Mouse (Mus musculus) activated CD4-positive, CD25-positive, alpha-beta regulatory T cell, adult 4 months (primary cell): ENCODE data around the gene Gm44. TPM values are rescaled to one million over a fixed set of nuclear protein-coding genes. Genes with fewer than 3 reads are reported as not detected.
"Not testable (repeated sequence)": the region's sequence is repeated elsewhere in the genome, so short reads cannot be mapped to it uniquely, and the experiment has no call there.

Experiments
- ATAC-seq: one replicate; pipeline ENCODE4 v1.8.0; 2017
- polyA plus RNA-seq, 2 experiments: library from polyadenylated mRNA; unstranded; fragments of 100-300 nt; shearing (Covaris generic); gene quantifications; one replicate each; pipeline ENCODE4 v1.2.1; 2017

Gm44 gene
- not detected for polyA plus RNA-seq

DNA sequence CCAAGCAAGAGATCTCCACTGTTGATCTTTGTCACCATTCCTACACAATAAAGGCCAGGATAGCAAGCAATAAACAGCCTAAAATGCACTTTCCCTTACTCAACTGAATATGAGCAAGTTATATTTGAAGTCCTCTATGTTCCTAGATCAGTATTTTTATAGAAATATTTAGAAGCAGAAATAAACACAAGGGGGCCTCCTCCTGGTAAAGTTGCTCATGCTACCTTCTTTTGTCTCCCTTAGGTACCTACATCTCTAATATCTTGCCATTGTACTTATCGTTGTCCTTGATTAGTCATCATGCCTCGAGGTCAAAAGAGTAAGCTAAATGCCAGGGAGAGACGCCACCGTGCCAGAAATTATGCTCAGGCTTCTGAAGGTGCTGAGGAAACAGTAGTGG lies at the start of gene Gm44:
Gm44 (plus strand) TSS at position 301 of the 400 bp plus-strand sequence.
- ATAC-seq = no peak

DNA sequence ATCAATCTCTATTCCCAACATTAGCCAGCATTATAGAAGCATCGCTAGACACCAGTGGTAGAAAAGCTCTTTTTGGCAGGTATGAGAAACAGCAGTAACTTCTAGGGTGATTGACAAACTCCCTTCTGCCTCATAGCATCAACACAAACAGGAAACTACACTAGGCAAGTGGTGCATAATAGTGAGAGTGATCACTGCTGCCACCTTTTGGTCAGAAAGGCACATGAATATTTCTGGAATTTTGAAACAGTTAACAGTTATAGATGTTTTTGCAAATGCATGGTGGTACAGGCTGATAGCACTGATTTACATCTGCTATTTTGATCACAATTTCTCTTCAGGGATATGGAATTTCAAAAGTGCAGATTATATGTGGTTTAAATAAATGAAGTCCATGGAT lies 36.0 kb downstream of the Gm44 start:
- ATAC-seq = no peak

DNA sequence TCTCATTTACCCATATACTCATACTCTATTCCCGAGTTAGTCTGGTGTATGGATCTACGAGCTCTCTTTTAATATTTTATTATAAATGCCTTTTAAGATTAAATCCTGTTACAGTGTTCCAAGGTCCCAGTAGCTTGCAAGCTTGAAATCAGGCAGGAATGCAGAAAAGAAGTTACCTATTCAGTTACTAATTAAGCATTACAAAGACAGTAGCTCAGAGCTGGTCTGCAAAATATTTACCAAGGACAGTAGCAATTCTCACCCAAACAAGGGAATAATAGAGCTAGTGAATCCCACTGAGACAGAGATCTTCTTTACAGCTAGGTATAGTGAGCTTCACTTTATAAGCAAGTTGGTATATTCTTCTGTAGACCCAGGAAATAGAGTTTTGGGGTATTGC lies 46.3 kb downstream of the Gm44 start:
- not testable (repeated sequence) for ATAC-seq
